Mouse (Mus musculus) intestine, embryonic 16.5 days (tissue): ENCODE data around the gene Il21r. TPM values are rescaled to one million over a fixed set of nuclear protein-coding genes. Genes with fewer than 3 reads are reported as not detected.
A peak's percentile ranks its signal among the peaks of the same experiment; 100 is the strongest.

ENCODE experiments used
- ATAC-seq: fragments of 200-750 bp; cut with Nextera tagmentation; 2 replicates; pipeline ENCODE4 v1.8.0; 2017; ENCODE audit warnings: moderate TSS enrichment, moderate library complexity
- H3K27ac ChIP-seq: fragments of 300-500 bp; sonication (generic); 2 replicates; pipeline ENCODE4 v1.5.1; 2014; ENCODE audit warnings: mild to moderate bottlenecking, low read length
- H3K27me3 ChIP-seq: fragments of 300-500 bp; sonication (generic); replicated peaks from 2 replicates; pipeline ENCODE4 v1.6.1; 2014; ENCODE audit warnings: low read length, control low read depth, mixed read lengths; ENCODE audit not compliant: control insufficient read depth, insufficient read depth
- H3K36me3 ChIP-seq: fragments of 300-500 bp; sonication (generic); 2 replicates; pipeline ENCODE4 v1.6.1; 2014; ENCODE audit warnings: low read length, control low read depth; ENCODE audit not compliant: control insufficient read depth, insufficient read depth
- H3K4me1 ChIP-seq: fragments of 300-500 bp; sonication (generic); 2 replicates; pipeline ENCODE4 v1.6.1; 2014; ENCODE audit warnings: low read length, control low read depth, mixed read lengths; ENCODE audit not compliant: control insufficient read depth, insufficient read depth
- H3K4me2 ChIP-seq: fragments of 300-500 bp; sonication (generic); 2 replicates; pipeline ENCODE4 v1.6.1; 2014; ENCODE audit warnings: low read depth, low read length, control low read depth
- H3K4me3 ChIP-seq: fragments of 300-500 bp; sonication (generic); 2 replicates; pipeline ENCODE4 v1.5.1; 2014; ENCODE audit warnings: mild to moderate bottlenecking, low read length
- H3K9ac ChIP-seq: fragments of 300-500 bp; sonication (generic); 2 replicates; pipeline ENCODE4 v1.6.1; 2014; ENCODE audit warnings: low read depth, low read length
- H3K9me3 ChIP-seq: fragments of 300-500 bp; sonication (generic); 2 replicates; pipeline ENCODE4 v1.6.1; 2016; ENCODE audit warnings: low read length, control low read depth; ENCODE audit not compliant: control insufficient read depth
- WGBS: fragments of 180-500 bp; shearing (Covaris S2); extraction: QIAGEN DNeasy Blood & Tissue Kit; methylation state at CpG from one replicate; pipeline ENCODE4 v1.1.7; 2014; 5-methylcytosine and 5-hydroxymethylcytosine counted together
- polyA plus RNA-seq: library from polyadenylated mRNA; unstranded; fragments of >200 nt; fragmentation: Nextera tagmentation; extraction: Ambion mirVana; gene quantifications from 2 replicates; pipeline ENCODE4 v1.2.1, GENCODE M21; 2015

Il21r gene
- polyA plus RNA-seq, 1 experiment from 2014 or later = 0.59 TPM

DNA sequence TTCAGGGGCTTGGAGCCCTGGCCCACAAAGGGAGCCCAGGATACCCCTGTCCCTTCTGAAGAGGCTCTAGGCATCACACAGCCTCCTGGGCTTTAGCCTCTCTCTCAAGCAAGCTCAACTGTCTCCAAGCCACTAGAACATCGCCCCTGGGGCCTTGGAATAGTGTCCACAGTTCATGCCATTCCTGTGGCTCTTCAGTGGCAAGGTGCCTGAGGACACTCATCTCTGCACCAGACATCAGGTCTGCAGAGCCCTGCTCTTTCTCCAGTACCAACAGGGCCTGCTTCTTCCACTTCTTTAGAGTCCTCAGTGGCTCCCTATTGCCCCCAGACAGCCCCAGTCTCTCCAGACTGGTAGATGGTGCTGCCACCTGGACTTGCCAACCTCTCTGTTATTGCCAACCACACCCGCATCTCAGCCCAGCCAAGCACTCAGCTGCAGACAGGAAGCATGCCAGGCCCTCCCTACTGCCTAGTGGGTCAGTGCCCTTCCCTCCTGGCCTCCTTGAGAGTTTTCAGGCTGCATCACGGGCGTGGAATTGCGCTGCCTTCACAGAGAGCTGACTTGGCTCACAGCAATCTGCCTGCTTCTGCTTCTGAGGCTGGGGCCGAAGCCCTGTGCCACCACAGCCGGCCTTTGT is 43.0 kb upstream of the Il21r start:
- WGBS = 74% methylated on average over 7 of the region's 7 CpGs
- peak overlapping the region; percentile 31 for H3K27ac ChIP-seq

GRCm38 (mm10) chr7:125561085-125561690 is 42.0 kb upstream of the Il21r start:
- 29% methylated on average over 9 of the region's 9 CpGs for WGBS
- peak; percentile 94 for ATAC-seq
- no peaks in the 10 kb centered on the region for H3K27me3 ChIP-seq
- no peaks in the 10 kb centered on the region for H3K36me3 ChIP-seq
- no peaks in the 10 kb centered on the region for H3K9me3 ChIP-seq
- H3K27ac ChIP-seq = peak overlapping the region; percentile 71
- H3K4me2 ChIP-seq = no peak overlapping the region
- 0 out of 2 replicates have a peak overlapping the region, but pooled peaks have one; percentile 39 for H3K9ac ChIP-seq
- peaks cover 35% of the 10 kb centered on the region for H3K4me1 ChIP-seq
- no peak overlapping the region for H3K4me3 ChIP-seq

More for the DNA sequence above, 43.0 kb upstream of the Il21r start:
- Histone ChIP-seq H3K4me2 (no peak overlapping the region), H3K36me3 (no peaks in the 10 kb centered on the region), H3K27me3 (no peaks in the 10 kb centered on the region), H3K4me1 (peaks cover 33% of the 10 kb centered on the region), H3K9me3 (no peaks in the 10 kb centered on the region), H3K9ac (peak overlapping the region; percentile 39), H3K4me3 (no peak overlapping the region)
- ATAC-seq = no peak

- no peak for ATAC-seq
- 71% methylated on average over 4 of the region's 4 CpGs for WGBS
- H3K4me1 ChIP-seq = peaks cover 35% of the 10 kb centered on the region
- no peak overlapping the region for H3K4me3 ChIP-seq
- no peaks in the 10 kb centered on the region for H3K9me3 ChIP-seq
- no peaks in the 10 kb centered on the region for H3K27me3 ChIP-seq
- no peak overlapping the region for H3K9ac ChIP-seq
- H3K36me3 ChIP-seq = peaks cover 5% of the 10 kb centered on the region; the same call in 1 of the 2 replicates
- no peak overlapping the region for H3K27ac ChIP-seq
- no peak overlapping the region for H3K4me2 ChIP-seq
Measured at GRCm38 (mm10) chr7:125562413-125562812, 40.8 kb upstream of the Il21r start.

GRCm38 (mm10) chr7:125563093-125563492 is 40.1 kb upstream of the Il21r start:
- Histone ChIP-seq H3K4me2 (no peak overlapping the region), H3K27me3 (no peaks in the 10 kb centered on the region), H3K4me3 (no peak overlapping the region), H3K27ac (no peak overlapping the region), H3K9ac (no peak overlapping the region), H3K4me1 (peaks cover 35% of the 10 kb centered on the region), H3K9me3 (no peaks in the 10 kb centered on the region), H3K36me3 (peaks cover 5% of the 10 kb centered on the region; the same call in 1 of the 2 replicates)
- WGBS = 83% methylated on average over 3 of the region's 3 CpGs
- ATAC-seq = no peak

DNA sequence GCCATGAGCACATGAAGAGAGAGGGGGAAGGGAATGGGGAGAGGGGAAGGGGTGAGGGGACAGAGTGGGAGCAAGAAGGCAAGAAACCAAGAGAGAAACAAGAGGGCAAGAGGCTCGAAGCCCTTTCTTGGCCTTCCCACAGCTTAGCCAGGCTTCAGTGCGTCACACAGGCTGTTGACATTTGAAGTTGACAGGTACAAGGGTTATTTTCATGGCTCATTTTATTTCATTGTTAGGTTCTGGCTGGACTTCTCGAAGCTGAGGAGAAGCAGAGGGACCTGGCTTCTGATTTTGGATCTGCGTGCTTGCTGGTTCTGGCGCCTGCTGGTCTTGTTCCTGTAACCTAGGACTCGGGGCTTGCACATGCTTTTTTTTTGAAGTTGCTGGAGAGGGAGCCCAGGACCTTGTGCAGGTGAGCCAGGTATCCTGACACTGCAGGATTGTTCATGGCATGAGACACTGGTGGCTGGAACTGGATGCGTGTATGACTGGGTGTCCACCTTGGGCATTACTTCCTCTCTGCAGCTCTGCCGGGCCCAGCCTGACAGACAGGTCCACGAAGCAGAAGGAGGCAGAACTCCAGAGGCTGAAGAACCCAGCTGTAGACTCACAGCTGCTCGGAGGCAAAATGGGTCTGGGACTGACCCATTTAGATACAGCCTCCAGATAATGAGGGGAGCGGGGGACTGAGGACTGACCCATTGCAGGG is 38.8 kb upstream of the Il21r start:
- Histone ChIP-seq H3K36me3 (peaks cover 10% of the 10 kb centered on the region), H3K4me3 (no peak overlapping the region), H3K27ac (no peak overlapping the region), H3K4me2 (no peak overlapping the region), H3K9ac (no peak overlapping the region), H3K9me3 (no peaks in the 10 kb centered on the region), H3K4me1 (peaks cover 26% of the 10 kb centered on the region), H3K27me3 (no peaks in the 10 kb centered on the region)
- no peak for ATAC-seq
- 72% methylated on average over 11 of the region's 11 CpGs for WGBS

DNA sequence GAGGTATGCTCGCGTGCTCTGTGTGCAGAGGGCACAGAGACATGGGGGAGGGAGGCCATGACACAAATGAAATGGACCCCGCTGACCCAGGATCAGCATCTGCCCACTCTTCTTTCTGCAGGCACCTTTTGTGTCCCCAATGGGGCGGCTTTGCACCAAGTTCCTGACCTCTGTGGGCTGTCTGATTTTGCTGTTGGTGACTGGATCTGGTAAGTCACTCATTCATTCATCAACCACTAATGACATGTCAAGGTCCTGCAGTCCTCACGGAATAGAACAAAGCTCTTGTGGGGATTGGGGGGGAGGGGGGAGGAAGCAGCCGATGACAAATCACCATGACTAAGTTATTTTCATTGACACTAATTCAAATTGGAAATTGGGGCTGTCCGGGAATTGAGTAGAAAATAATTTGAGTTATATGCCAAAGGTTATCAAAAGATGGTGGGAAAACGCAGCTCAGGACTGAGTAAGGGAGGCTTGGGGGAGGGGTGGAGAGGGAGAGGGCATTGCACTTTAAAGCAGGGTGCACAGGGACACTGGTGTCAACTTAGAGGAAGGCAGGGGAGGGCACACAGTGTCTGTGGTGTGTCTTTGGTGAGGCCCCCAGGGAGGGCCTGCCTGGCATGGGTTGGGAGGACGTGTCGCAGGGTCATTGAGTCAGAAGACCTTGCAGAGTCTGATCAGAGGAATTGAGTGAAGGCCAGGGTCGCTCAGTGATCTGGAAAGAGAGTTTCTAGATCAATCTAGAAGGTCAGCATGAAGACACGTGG is 37.5 kb upstream of the Il21r start:
- no peak overlapping the region for H3K9ac ChIP-seq
- no peak overlapping the region for H3K4me2 ChIP-seq
- H3K36me3 ChIP-seq = peaks cover 11% of the 10 kb centered on the region
- WGBS = 67% methylated on average over 12 of the region's 12 CpGs
- H3K27me3 ChIP-seq = no peaks in the 10 kb centered on the region
- H3K4me3 ChIP-seq = no peak overlapping the region
- no peak for ATAC-seq
- no peak overlapping the region for H3K27ac ChIP-seq
- peaks cover 16% of the 10 kb centered on the region for H3K4me1 ChIP-seq
- no peaks in the 10 kb centered on the region for H3K9me3 ChIP-seq

- Histone ChIP-seq H3K27ac (no peak overlapping the region), H3K9ac (no peak overlapping the region), H3K36me3 (peaks cover 13% of the 10 kb centered on the region), H3K4me2 (no peak overlapping the region), H3K4me3 (no peak overlapping the region), H3K9me3 (no peaks in the 10 kb centered on the region), H3K4me1 (peaks cover 10% of the 10 kb centered on the region), H3K27me3 (no peaks in the 10 kb centered on the region)
- 59% methylated on average over 2 of the region's 2 CpGs for WGBS
- ATAC-seq = no peak
Measured at GRCm38 (mm10) chr7:125566420-125566819, 36.8 kb upstream of the Il21r start.

DNA sequence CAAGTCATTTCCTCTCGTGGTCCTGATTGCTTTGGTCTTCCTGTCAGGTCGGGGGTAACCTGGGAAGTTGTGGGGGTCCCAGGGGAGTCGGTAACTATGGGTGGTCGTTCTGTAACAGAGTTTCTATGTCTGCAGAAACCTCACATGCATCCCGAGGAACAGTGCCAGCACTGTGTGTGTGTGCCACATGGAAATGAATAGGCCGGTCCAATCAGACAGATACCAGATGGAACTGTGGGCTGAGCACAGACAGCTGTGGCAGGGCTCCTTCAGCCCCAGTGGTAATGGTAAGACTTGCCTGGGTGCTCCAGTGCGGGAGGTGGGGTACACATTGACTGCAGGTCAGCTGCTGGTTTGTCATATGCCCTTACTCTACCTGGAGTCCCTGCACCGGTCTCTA is 34.3 kb upstream of the Il21r start:
- WGBS = 79% methylated on average over 8 of the region's 8 CpGs

GRCm38 (mm10) chr7:125571891-125572290 is 31.3 kb upstream of the Il21r start:
- ATAC-seq = no peak
- Histone ChIP-seq H3K9me3 (no peaks in the 10 kb centered on the region), H3K27ac (no peak overlapping the region), H3K36me3 (peaks cover 14% of the 10 kb centered on the region), H3K9ac (no peak overlapping the region), H3K4me3 (no peak overlapping the region), H3K27me3 (no peaks in the 10 kb centered on the region), H3K4me1 (peaks cover 9% of the 10 kb centered on the region; the same call in 1 of the 2 replicates), H3K4me2 (no peak overlapping the region)
- 75% methylated on average over 19 of the region's 19 CpGs for WGBS

More for the DNA sequence above, 34.3 kb upstream of the Il21r start:
- no peaks in the 10 kb centered on the region for H3K9me3 ChIP-seq
- peaks cover 14% of the 10 kb centered on the region for H3K36me3 ChIP-seq
- H3K4me3 ChIP-seq = no peak overlapping the region
- no peaks in the 10 kb centered on the region for H3K27me3 ChIP-seq
- H3K9ac ChIP-seq = no peak overlapping the region
- no peak for ATAC-seq
- peaks cover 6% of the 10 kb centered on the region; the same call in 1 of the 2 replicates for H3K4me1 ChIP-seq
- no peak overlapping the region for H3K27ac ChIP-seq
- no peak overlapping the region for H3K4me2 ChIP-seq
